Mouse (Mus musculus) MEL (cell line): ENCODE results near the gene 4933405O20Rik.

ENCODE experiments used
- CTCF ChIP-seq, 3 experiments: IDR thresholded peaks in 2 of 3; conservative IDR thresholded peaks in 1 of 3; 2 replicates each; pipeline ENCODE4 v1.5.1; 2011 to 2012; ENCODE audit warnings: low read length in 3 of 3, low read depth in 2 of 3, mild to moderate bottlenecking in 2 of 3, improper control_type of control experiment in 1 of 3, inconsistent platforms in 1 of 3, mixed read lengths in 1 of 3, moderate library complexity in 1 of 3; ENCODE audit not compliant: control insufficient read depth in 1 of 3, insufficient read depth in 1 of 3, poor library complexity in 1 of 3, severe bottlenecking in 1 of 3
- HCFC1 ChIP-seq: IDR thresholded peaks from 2 replicates; pipeline ENCODE4 v1.6.1; 2012; ENCODE audit warnings: low read depth, mild to moderate bottlenecking, inconsistent platforms, low read length, improper control_type of control experiment, moderate library complexity
- POLR2A ChIP-seq, 2 experiments: IDR thresholded peaks; 2 replicates each; pipeline ENCODE4 v1.6.1; 2011 to 2012; ENCODE audit warnings: low read length in 2 of 2, mild to moderate bottlenecking in 2 of 2, control low read depth in 1 of 2, improper control_type of control experiment in 1 of 2, low read depth in 1 of 2, moderate library complexity in 1 of 2; ENCODE audit not compliant: control insufficient read depth in 1 of 2, insufficient read depth in 1 of 2, poor library complexity in 1 of 2
- SIN3A ChIP-seq: IDR thresholded peaks from 2 replicates; pipeline ENCODE4 v1.6.1; 2012; ENCODE audit warnings: low read length, improper control_type of control experiment, inconsistent platforms
- SMC3 ChIP-seq: IDR thresholded peaks from 2 replicates; pipeline ENCODE4 v1.6.1; 2011; ENCODE audit warnings: low read depth, low read length, improper control_type of control experiment
- TAL1 ChIP-seq: IDR thresholded peaks from 2 replicates; pipeline ENCODE4 v1.6.1; 2012; ENCODE audit warnings: mild to moderate bottlenecking, inconsistent platforms, low read length, moderate library complexity, mixed read lengths
- TCF12 ChIP-seq: IDR thresholded peaks from 2 replicates; pipeline ENCODE4 v1.6.1; 2014; ENCODE audit warnings: low read depth, mild to moderate bottlenecking, inconsistent platforms, low read length, improper control_type of control experiment, moderate library complexity
- UBTF ChIP-seq: IDR thresholded peaks from 2 replicates; pipeline ENCODE4 v1.6.1; 2012; ENCODE audit warnings: low read depth, mild to moderate bottlenecking, inconsistent platforms, low read length, improper control_type of control experiment, moderate library complexity, borderline replicate concordance; ENCODE audit not compliant: insufficient read depth
- USF1 ChIP-seq: IDR thresholded peaks from 2 replicates; pipeline ENCODE4 v1.6.1; 2014; ENCODE audit warnings: low read depth, mild to moderate bottlenecking, inconsistent platforms, low read length, improper control_type of control experiment, moderate library complexity
- ZC3H11A ChIP-seq: IDR thresholded peaks from 2 replicates; pipeline ENCODE4 v1.6.1; 2012; ENCODE audit warnings: low read depth, mild to moderate bottlenecking, inconsistent platforms, low read length, improper control_type of control experiment
- ZKSCAN1 ChIP-seq: IDR thresholded peaks from 2 replicates; pipeline ENCODE4 v1.6.1; 2012; ENCODE audit warnings: low read depth, mild to moderate bottlenecking, inconsistent platforms, low read length, improper control_type of control experiment, moderate library complexity

GRCm38 (mm10) chr7:50588642-50589424 lies 10.2 kb upstream of the 4933405O20Rik start:
- TF ChIP-seq UBTF (no peak), ZKSCAN1 (no peak), POLR2A (IDR thresholded peaks at IDR 0.05; ENCODE audit: control insufficient read depth in 1 of 2, insufficient read depth in 1 of 2, low read depth in 1 of 2, low read length in 2 of 2, poor library complexity in 1 of 2) (no peak), SIN3A (no peak), TCF12 (no peak), CTCF (IDR thresholded peaks at IDR 0.05 in 2 of 3, conservative IDR thresholded peaks at IDR 0.05 in 1 of 3; ENCODE audit: control insufficient read depth in 1 of 3, insufficient read depth in 1 of 3, low read depth in 2 of 3, low read length in 3 of 3, poor library complexity in 1 of 3, severe bottlenecking in 1 of 3) (no peak), USF1 (no peak), SMC3 (no peak), HCFC1 (no peak), ZC3H11A (no peak), TAL1 (no peak)
